Mouse (Mus musculus): Measurements from ENCODE around the gene Zbtb2. TPM values are rescaled to one million over a fixed set of nuclear protein-coding genes. Genes with fewer than 3 reads are reported as not detected.
"Not testable (repeated sequence)": the region's sequence is repeated elsewhere in the genome, so short reads cannot be mapped to it uniquely, and the experiment has no call there.

The Zbtb2 gene
- total RNA-seq (2021) = 1 to 10 TPM; 4.4 to 5.2 TPM
- long read RNA-seq, experiment 1, partial matches to known transcripts = 1 of 7 reads
- long read RNA-seq, experiment 1, other reads (novel, unspliced or antisense) = 1 of 7 reads
- long read RNA-seq, experiment 2, partial matches to known transcripts = 1 of 5 reads
- long read RNA-seq, experiment 2, other reads (novel, unspliced or antisense) = 0 of 5 reads

DNA sequence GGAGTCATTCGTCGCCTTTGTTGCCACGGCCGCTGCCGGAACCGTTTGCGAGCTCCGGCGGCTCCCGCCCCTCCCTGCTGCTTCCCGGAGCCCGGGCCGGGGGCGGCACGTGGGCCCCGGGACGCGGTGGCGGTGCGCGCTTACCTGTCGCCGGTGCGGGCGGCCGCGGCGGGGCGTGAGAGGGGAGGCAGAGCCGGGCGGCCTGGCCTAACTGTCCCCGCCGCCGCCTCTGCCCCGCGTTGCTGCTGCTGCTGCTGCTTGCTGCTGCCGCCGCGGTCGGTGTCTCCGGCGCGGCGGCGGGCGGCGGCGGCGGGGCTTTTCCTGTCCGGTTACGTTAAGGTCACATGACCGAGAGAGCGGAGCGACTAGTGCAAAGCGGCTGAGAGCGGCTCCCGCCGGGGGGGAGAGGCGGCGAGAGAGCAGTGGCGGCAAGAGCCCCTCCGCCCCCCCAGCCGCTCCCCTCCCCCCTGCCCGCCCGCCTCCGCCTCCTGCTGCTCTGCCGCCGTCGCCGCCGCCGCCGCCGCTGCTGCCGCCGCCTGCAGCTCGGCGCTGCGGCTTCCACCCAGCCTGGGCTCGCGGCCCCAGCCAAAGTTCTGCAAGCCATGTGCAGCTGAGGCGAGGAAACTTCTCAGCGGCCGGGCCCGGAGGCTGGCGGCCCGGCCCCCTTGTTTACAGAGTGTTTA, at the start of gene Zbtb2:
TSS of gene Zbtb2 (minus strand) at position 408 of the 683 bp plus-strand sequence.
- DNase-seq (ENCODE audit: low spot score) = peak; percentile 65

DNA sequence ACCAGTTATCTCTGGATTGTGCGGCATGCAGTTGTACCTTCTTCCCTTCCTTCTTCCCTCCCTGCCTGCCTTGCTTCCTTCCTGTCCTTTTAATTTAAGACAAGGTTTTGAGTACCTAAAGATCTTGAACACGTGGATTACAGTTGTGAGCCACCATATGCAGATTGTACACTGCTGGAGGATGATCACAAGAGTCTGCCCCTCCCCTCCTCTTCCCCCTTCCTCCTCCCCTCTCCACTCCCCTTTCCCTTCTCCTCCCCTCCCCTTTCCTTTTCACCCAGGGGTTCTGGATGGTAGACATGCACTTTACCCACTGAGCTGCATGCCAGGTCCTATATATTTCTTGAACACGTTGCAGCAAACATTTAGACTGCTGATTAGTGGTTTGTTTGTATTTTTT, 47.5 kb upstream of the Zbtb2 start:
- no peak for DNase-seq (ENCODE audit: low spot score)

GRCm38 (mm10) chr10:4433871-4434270, 46.0 kb upstream of the Zbtb2 start:
- DNase-seq (ENCODE audit: low spot score) = not testable (repeated sequence)

DNA sequence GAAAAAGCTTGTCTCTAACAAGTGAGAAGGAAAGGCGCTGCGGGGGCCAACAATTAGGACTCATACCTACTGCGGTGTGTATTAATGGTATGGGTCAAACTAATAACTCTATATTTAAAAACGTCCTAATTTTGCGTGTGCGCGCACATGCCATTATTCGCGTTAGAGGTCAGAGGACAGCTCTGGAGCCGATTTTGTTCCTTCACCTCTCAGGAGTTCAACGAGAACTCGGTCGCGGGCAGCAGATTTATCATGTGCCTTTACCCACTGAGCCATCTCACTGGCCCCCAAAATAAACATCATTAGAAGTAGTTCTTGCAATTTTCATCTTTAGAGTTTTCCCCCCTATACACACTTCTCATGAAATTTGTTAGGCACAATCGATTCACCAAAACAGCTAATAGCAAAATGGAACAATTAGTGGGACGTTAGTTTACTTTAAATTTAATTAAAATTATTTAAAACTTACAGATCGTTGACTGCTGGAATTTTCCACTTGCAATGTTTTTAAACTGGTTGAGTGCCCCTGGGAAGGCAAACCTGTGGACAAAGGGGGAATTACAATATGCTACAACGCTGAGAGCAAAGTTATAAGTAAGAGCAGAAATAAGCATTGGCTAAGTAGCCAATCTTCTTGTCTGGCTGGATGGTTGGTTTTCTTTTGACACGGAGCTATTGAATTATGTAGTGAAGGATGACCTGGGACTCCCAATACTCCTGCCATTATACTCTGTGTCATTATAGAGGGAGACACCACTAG, 45.3 kb upstream of the Zbtb2 start:
- peak; percentile 10 for DNase-seq (ENCODE audit: low spot score)

GRCm38 (mm10) chr10:4432123-4432931, 44.4 kb upstream of the Zbtb2 start, which contains the start of the genes Rmnd1 and Armt1:
Gene Rmnd1, minus strand, starts transcription at chr10:4432388.
Gene Armt1, plus strand, starts transcription at chr10:4432467.
- peak; percentile 94 for DNase-seq (ENCODE audit: low spot score)

DNA sequence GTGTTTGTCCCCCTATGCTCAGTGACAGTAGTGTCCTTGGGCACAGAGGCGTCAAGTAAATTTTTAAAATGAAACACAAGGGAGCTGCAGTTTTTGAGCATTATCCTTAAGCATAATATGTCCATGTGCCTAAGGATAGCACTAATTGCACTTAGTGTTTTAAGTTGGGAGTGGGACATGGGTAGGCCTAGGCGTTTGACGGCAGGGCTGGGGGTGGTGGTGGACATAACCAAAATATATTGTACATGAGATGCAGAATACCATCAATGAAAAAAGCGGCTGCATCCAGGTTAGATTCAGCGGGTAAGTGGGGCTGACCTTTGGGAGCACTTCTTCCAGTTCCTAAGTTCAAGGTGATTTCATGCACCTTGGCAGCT, 43.8 kb upstream of the Zbtb2 start:
- DNase-seq (ENCODE audit: low spot score) = no peak

DNA sequence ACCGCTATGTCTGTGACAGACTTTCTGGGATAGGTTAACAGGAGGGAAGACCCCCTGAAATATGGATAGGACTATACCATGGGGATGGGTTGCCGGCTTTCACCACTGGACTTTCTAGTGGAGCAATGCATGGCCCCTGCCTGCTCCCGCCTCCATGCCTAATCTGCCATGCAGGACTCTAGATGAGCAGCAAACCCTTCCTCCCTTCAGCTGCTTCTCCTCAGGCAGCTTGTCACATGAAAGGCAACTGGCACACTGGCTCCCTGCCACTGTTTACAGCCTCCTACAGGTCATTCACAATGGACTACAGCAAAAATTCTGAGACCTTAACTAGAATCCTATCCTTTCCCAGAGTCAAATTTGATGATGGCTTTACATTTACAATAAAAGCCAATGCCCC, 42.9 kb upstream of the Zbtb2 start:
- DNase-seq (ENCODE audit: low spot score) = peak; percentile 36

DNA sequence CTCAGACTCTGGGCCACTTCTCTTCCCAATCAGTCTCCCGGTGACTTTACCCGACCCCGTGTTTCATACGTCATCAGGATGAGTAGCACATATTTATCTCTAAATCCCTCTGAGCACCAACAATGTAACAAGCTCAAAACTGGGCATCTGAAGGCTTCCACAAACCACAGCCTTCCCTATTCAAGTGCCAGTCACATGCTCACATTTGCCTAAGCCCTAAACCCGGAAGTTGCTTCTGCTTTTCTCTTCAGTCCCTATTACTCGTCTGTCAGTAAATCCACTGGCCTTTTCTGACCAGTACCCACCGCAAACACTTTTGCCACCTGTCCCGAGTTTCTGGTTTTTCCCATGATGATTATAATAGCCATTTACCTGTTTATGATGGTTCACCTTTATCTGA, 42.5 kb upstream of the Zbtb2 start:
- DNase-seq (ENCODE audit: low spot score) = no peak

- DNase-seq (ENCODE audit: low spot score) = no peak
These were observed 37.3 kb upstream of the Zbtb2 start for GRCm38 (mm10) chr10:4425245-4425644.

- DNase-seq (ENCODE audit: low spot score) = peak; percentile 53
These were observed 19.3 kb upstream of the Zbtb2 start for GRCm38 (mm10) chr10:4407191-4407590.

DNA sequence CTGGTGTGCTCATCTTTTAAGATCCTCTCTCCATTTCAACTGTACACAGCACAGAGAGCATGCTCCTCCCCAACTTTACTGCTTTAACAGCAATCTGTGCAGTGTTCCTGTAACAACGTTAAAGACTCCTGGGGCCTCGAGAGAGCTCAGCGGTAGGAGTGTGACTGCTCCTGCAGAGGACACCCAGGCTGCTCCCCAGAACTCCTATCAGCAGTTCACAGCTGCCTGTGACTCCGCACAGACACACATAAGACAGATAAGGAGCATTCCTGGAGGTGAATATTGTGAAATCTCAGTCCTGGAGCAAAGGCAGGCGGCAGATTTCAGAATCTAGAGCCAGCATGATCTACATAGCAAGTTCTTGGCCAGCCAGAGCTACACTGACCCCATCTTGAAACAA, 17.6 kb upstream of the Zbtb2 start:
- DNase-seq (ENCODE audit: low spot score) = no peak

DNA sequence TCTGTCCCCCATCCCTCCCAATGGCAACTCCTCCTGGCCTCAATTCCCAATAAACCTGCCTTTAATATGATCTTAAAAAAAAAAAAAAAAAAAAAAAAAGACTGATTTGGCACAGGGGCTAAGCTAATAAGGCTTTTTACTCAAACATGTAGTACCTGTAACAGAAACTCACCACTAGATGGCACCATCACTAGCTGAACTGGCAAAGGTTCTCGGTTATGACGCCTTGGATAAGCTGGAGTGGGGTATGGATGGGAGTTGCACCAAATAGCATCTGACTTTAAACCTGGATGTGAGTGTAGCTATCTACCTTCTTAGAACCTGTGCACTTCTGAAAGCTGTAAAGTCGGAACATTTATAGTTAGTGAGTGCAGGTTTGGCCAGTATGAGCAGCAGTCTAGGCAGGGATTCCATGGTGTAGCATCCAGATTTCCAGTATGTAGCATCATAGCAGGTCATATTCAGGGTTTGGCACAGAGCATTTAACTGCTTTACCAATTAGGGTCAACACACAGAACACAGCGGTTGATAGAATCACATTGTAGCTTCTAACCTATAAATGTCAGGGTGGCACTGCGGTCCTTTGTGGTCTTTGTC, 17.1 kb upstream of the Zbtb2 start:
- peak; percentile 58 for DNase-seq (ENCODE audit: low spot score)

DNA sequence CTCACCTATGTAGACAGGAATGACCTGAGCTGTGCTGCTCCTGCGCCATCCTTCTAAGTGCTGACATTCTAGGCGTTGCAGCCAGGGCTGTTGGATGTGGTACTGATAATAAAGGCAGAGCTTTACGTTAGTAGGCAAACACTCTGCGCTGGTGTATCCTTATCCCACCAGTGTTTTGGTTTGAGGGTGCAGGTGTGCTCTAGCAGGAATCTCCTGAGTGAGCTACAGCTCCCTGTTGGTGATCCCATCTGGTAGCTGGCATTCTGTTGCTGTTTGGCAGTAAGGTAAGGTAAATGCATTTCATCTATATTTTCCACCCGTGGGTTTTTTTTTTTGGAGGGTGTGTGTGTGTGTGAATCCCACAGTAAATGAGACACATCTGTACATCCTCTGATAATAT, 10.2 kb upstream of the Zbtb2 start:
- DNase-seq (ENCODE audit: low spot score) = no peak

DNA sequence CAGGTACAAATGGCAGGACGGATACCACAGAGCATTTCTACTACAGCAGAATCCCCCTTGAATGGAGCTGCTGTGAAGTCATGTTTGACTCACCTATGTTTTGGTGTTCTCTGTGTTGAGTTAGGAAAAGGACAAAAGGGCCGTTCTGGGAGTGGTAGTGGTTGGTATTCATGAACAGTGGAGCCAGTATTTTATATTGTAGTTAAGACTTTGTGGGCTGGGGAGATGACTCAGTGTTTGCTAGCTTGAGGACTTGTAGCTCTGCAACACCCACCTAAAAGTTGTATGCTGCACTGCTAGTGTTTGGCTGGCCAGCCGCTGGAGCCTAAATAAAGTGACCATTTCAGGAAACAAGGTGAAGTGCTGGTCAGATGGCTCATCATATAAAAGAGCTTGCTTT, 7.4 kb upstream of the Zbtb2 start:
- no peak for DNase-seq (ENCODE audit: low spot score)

DNA sequence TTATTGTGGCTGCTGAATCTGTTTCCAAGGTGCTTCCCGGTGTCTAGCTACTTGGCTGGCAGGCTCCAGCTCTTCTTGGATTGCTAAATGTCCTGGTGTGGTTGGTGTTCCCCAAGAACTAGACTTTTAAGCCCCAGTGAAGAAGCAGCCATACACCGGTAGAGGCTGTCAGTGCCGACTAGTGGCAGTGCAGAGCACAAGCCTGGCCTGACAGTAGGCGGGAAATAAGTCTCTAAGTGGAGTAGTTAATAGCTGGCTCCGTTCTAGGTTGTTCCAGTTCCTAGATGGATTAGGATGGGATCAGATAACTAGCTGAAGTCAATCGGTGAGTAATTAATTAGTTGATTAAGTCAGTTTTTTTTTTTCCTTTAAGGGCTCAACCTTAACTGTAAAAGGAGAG, 3.9 kb upstream of the Zbtb2 start:
- peak; percentile 43 for DNase-seq (ENCODE audit: low spot score)

GRCm38 (mm10) chr10:4391076-4391475, 3.2 kb upstream of the Zbtb2 start:
- DNase-seq (ENCODE audit: low spot score) = no peak

- DNase-seq (ENCODE audit: low spot score) = no peak
These were observed 2.6 kb upstream of the Zbtb2 start for GRCm38 (mm10) chr10:4390550-4390949.

- no peak for DNase-seq (ENCODE audit: low spot score)
These were observed 1.7 kb upstream of the Zbtb2 start for GRCm38 (mm10) chr10:4389461-4390112.

DNA sequence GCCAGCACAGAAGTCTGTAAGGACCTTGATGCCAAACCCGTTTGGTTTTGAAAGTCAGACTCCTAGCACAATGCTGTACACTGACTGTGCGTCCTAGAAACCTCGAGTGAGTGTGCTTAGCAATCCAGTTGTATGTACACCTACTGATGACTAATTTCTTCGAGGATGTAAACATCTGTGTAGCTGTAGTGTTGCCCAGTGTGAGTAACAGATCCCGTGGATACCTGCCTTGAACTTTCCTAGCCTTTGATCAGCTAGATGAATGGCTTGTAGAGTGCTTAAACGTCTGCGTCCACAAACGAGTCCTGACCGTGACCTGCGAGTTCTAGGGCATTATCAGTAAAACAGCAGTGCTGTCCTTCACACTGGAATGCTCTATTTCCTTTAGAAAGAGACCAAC, 1.1 kb upstream of the Zbtb2 start:
- no peak for DNase-seq (ENCODE audit: low spot score)

- DNase-seq (ENCODE audit: low spot score) = peak; percentile 17
These were observed 457 bp upstream of the Zbtb2 start for GRCm38 (mm10) chr10:4388384-4388745.
